Mouse (Mus musculus) heart, postnatal 25 days (tissue): ENCODE results near the gene Lemd2. TPM values are rescaled to one million over a fixed set of nuclear protein-coding genes. Genes with fewer than 3 reads are reported as not detected.

Source experiments
- DNase-seq: peaks from one replicate; pipeline ENCODE4 v3.0.0; 2022; ENCODE audit warnings: low spot score
- intact Hi-C: fragments of 180-260 bp; cut with DNase I; formaldehyde crosslinking; loops from one replicate; pipeline ENCODE4 v1.15.1; 2025
- total RNA-seq, 2 experiments: library from RNA; stranded (reverse); gene quantifications; 2 replicates each; pipeline ENCODE4 v1.2.3; 2021

Gene Lemd2
- total RNA-seq, 2 experiments from 2014 or later = 28.8 to 29.4 TPM

- no peak for DNase-seq
- intact Hi-C loops = no loop called here
These were observed 24.1 kb upstream of the Lemd2 start for GRCm38 (mm10) chr17:27228216-27228915.

- DNase-seq = no peak
- intact Hi-C loops = no loop called here
These were observed 23.0 kb upstream of the Lemd2 start for GRCm38 (mm10) chr17:27227258-27227657.

GRCm38 (mm10) chr17:27226701-27227100 lies 22.4 kb upstream of the Lemd2 start:
- no peak for DNase-seq
- intact Hi-C loops = no loop called here

- DNase-seq = no peak
- intact Hi-C loops = no loop called here
These were observed 21.5 kb upstream of the Lemd2 start for GRCm38 (mm10) chr17:27225801-27226200.

- intact Hi-C loops = no loop called here
- DNase-seq = no peak
These were observed 19.6 kb upstream of the Lemd2 start for GRCm38 (mm10) chr17:27223821-27224220.

GRCm38 (mm10) chr17:27221562-27221961 lies 17.3 kb upstream of the Lemd2 start:
- DNase-seq = no peak
- intact Hi-C loops = no loop called here

- no peak for DNase-seq
- intact Hi-C loops = no loop called here
These were observed 14.6 kb upstream of the Lemd2 start for GRCm38 (mm10) chr17:27218916-27219315.

GRCm38 (mm10) chr17:27218364-27218763 lies 14.1 kb upstream of the Lemd2 start:
- no peak for DNase-seq
- intact Hi-C loops = no loop called here

GRCm38 (mm10) chr17:27212768-27213525 lies 8.7 kb upstream of the Lemd2 start:
- intact Hi-C loops = loop anchor here (1.0 kb wide), 1 partner anchor 307 kb away; no protein-coding TSS in a partner anchor
- no peak for DNase-seq

GRCm38 (mm10) chr17:27212006-27212405 lies 7.7 kb upstream of the Lemd2 start:
- no peak for DNase-seq
- intact Hi-C loops = no loop called here

GRCm38 (mm10) chr17:27207113-27207707 lies 2.9 kb upstream of the Lemd2 start:
- intact Hi-C loops = loop anchor here (1.0 kb wide), 1 partner anchor 127 kb away; no protein-coding TSS in a partner anchor
- DNase-seq = no peak

GRCm38 (mm10) chr17:27203358-27204074 lies 753 bp downstream of the Lemd2 start:
- intact Hi-C loops = loop anchor here (2.0 to 5.0 kb wide), 4 partner anchors 71 to 1266 kb away; partner anchors contain the start of genes RPS10-NUDT3, Rps10 and Uqcc2
- DNase-seq = no peak

GRCm38 (mm10) chr17:27202919-27203357 lies 1.3 kb downstream of the Lemd2 start:
- intact Hi-C loops = loop anchor here (5.0 kb wide), 3 partner anchors 71 to 1266 kb away; partner anchors contain the start of genes RPS10-NUDT3, Rps10 and Uqcc2
- no peak for DNase-seq

- DNase-seq = no peak
- intact Hi-C loops = loop anchor here (5.0 kb wide), 3 partner anchors 70 to 1265 kb away; partner anchors contain the start of genes RPS10-NUDT3, Rps10 and Uqcc2
These were observed 2.3 kb downstream of the Lemd2 start for GRCm38 (mm10) chr17:27201981-27202380.

GRCm38 (mm10) chr17:27200801-27201200 lies 3.5 kb downstream of the Lemd2 start:
- DNase-seq = no peak
- intact Hi-C loops = loop anchor here (5.0 kb wide), 3 partner anchors 68 to 1264 kb away; partner anchors contain the start of genes RPS10-NUDT3, Rps10 and Uqcc2

- DNase-seq = no peak
- intact Hi-C loops = loop anchor here (5.0 kb wide), 3 partner anchors 68 to 1263 kb away; partner anchors contain the start of genes RPS10-NUDT3, Rps10 and Uqcc2
These were observed 4.4 kb downstream of the Lemd2 start for GRCm38 (mm10) chr17:27199864-27200263.

GRCm38 (mm10) chr17:27199205-27199604 lies 5.1 kb downstream of the Lemd2 start:
- intact Hi-C loops = no loop called here
- DNase-seq = no peak

- DNase-seq = no peak
- intact Hi-C loops = no loop called here
These were observed 8.1 kb downstream of the Lemd2 start for GRCm38 (mm10) chr17:27196206-27196605.
